Mouse (Mus musculus): Measurements from ENCODE around the gene Plk5. TPM values are rescaled to one million over a fixed set of nuclear protein-coding genes. Genes with fewer than 3 reads are reported as not detected.
A peak's percentile ranks its signal among the peaks of the same experiment; 100 is the strongest.
"Not testable (repeated sequence)": the region's sequence is repeated elsewhere in the genome, so short reads cannot be mapped to it uniquely, and the experiment has no call there.

Gene Plk5
- polyA plus RNA-seq, 1 experiment from 2014 or later, result 0.12 TPM

GRCm38 (mm10) chr10:80345929-80346328, 10.3 kb upstream of the Plk5 start:
- H3K9me3 ChIP-seq (replicated peaks); H3K36me3 ChIP-seq; ATAC-seq (ENCODE audit: low read depth); DNase-seq: not testable (repeated sequence)
- Histone ChIP-seq H3K9ac (peak overlapping the region; percentile 75; the same call in 1 of the 2 replicates), H3K27ac (peak overlapping the region; percentile 98; the same call in 1 of the 2 replicates), H3K4me2 (peak overlapping the region; percentile 82), H3K27me3 (peaks cover 83% of the 10 kb centered on the region), H3K4me1 (replicated peaks) (peaks cover 83% of the 10 kb centered on the region), H3K4me3 (replicated peaks) (peak overlapping the region; percentile 56; the same call in 1 of the 2 replicates)
- WGBS (ENCODE audit: insufficient replicate concordance), result 79% methylated on average over 5 of the region's 6 CpGs

DNA sequence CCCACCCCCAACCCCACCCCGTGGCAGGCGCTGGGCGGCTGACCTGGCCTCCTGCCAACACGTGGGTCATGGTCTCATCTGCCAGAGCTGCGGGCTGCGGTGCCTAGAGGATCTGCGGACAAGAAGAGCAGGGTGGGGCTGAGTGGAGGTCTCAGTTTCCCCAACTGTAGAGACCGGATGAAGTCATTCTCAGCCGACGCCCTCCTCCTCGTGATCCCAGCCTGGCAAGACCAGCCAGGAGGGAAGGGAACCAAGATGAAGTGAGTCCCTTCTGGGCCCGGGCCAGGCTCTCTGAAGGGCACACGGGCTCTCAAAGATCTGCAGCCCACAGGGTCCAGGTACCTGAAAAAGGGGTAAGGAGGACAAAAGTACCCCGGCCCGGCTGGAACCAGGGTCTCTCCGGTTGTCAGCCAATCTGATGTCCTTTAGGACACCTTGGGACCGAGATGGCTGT, 8.7 kb upstream of the Plk5 start:
- ATAC-seq (ENCODE audit: low read depth), result no peak
- peak overlapping the region; percentile 78 for H3K4me2 ChIP-seq
- H3K27ac ChIP-seq, result no peak overlapping the region
- peaks cover 83% of the 10 kb centered on the region for H3K27me3 ChIP-seq
- peak overlapping the region; percentile 57 for H3K4me3 ChIP-seq (replicated peaks)
- peaks cover 79% of the 10 kb centered on the region for H3K4me1 ChIP-seq (replicated peaks)
- no peaks in the 10 kb centered on the region for H3K36me3 ChIP-seq
- no peaks in the 10 kb centered on the region for H3K9me3 ChIP-seq (replicated peaks)
- peak overlapping the region; percentile 66 for H3K9ac ChIP-seq
- 18% methylated on average over 17 of the region's 17 CpGs for WGBS (ENCODE audit: insufficient replicate concordance)
- DNase-seq, result no peak

- Histone ChIP-seq H3K36me3 (no peaks in the 10 kb centered on the region), H3K4me3 (replicated peaks) (peak within 1 kb of the TSS; percentile 57), H3K27ac (no peak within 1 kb of the TSS), H3K4me1 (replicated peaks) (peaks cover 79% of the 10 kb centered on the region), H3K9ac (peak within 1 kb of the TSS; percentile 66), H3K4me2 (peak within 1 kb of the TSS; percentile 78), H3K27me3 (peaks cover 85% of the 10 kb centered on the region), H3K9me3 (replicated peaks) (no peaks in the 10 kb centered on the region)
- peak; percentile 16; the same call in 1 of the 2 replicates for ATAC-seq (ENCODE audit: low read depth)
- peak; percentile 72 for DNase-seq
- 1% methylated on average over 42 of the region's 42 CpGs for WGBS (ENCODE audit: insufficient replicate concordance)
Measured at GRCm38 (mm10) chr10:80348244-80348781, 7.9 kb upstream of the Plk5 start, which contains the start of gene Adamtsl5. Gene Adamtsl5 (minus strand): TSS chr10:80348412.

DNA sequence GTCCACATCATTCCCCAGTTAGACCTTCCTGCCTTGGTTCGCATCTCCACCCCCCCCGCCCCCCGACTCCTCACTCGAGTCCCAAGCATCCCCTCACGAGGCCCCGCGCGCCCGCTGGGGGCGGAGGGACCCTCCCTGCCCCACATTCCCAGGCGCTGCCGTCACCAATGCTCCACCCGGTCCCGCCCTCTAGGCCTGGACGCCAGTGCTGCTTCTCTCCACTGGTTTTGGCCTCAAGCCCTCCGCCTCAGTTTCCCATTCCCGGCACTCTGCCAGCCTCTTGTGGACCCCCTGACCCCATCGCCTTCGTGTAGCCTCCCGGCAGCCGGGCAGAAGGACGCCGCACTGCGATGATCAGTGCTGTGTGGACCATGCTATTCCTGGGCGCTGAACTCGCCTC, 7.3 kb upstream of the Plk5 start:
- H3K27me3 ChIP-seq, result peaks cover 88% of the 10 kb centered on the region
- H3K4me2 ChIP-seq, result peak overlapping the region; percentile 78
- H3K9ac ChIP-seq, result no peak overlapping the region
- DNase-seq, result no peak
- H3K9me3 ChIP-seq (replicated peaks), result no peaks in the 10 kb centered on the region
- ATAC-seq (ENCODE audit: low read depth), result no peak
- H3K4me3 ChIP-seq (replicated peaks), result no peak overlapping the region
- H3K27ac ChIP-seq, result no peak overlapping the region
- H3K36me3 ChIP-seq, result no peaks in the 10 kb centered on the region
- 25% methylated on average over 26 of the region's 26 CpGs for WGBS (ENCODE audit: insufficient replicate concordance)
- peaks cover 72% of the 10 kb centered on the region for H3K4me1 ChIP-seq (replicated peaks)

GRCm38 (mm10) chr10:80350292-80350691, 6.0 kb upstream of the Plk5 start:
- DNase-seq, result peak; percentile 81
- Histone ChIP-seq H3K9ac (no peak overlapping the region), H3K36me3 (no peaks in the 10 kb centered on the region), H3K9me3 (replicated peaks) (no peaks in the 10 kb centered on the region), H3K4me3 (replicated peaks) (no peak overlapping the region), H3K27ac (no peak overlapping the region), H3K4me2 (no peak overlapping the region), H3K27me3 (peaks cover 96% of the 10 kb centered on the region), H3K4me1 (replicated peaks) (peaks cover 59% of the 10 kb centered on the region)
- 1% methylated on average over 7 of the region's 7 CpGs for WGBS (ENCODE audit: insufficient replicate concordance)
- ATAC-seq (ENCODE audit: low read depth), result peak; percentile 78

GRCm38 (mm10) chr10:80351896-80352295, 4.4 kb upstream of the Plk5 start:
- Histone ChIP-seq H3K36me3 (no peaks in the 10 kb centered on the region), H3K4me1 (replicated peaks) (peaks cover 54% of the 10 kb centered on the region), H3K27me3 (peaks cover 98% of the 10 kb centered on the region), H3K9me3 (replicated peaks) (no peaks in the 10 kb centered on the region), H3K27ac (no peak overlapping the region), H3K4me3 (replicated peaks) (no peak overlapping the region), H3K4me2 (no peak overlapping the region), H3K9ac (no peak overlapping the region)
- no peak for DNase-seq
- WGBS (ENCODE audit: insufficient replicate concordance), result 21% methylated on average over 11 of the region's 11 CpGs
- no peak for ATAC-seq (ENCODE audit: low read depth)

DNA sequence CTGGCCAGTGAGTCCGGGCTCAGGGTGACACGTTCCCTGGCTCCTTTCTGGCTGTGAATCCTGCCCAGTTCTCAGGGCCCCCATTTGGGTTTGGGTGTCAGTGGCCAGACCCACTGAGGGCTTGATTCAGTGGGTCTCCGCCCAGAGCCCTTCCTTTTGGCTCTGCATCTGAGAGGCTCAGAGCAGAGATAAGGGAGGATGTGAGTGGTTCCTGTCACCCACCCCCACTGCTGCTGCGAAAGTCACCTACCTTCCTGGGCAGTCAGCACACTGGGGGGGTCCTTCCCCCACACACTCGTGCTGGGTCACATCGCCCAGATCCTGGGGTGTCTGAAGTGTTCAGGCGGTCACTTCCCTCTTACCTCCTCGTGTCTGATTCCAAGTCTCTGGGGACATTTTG, 3.5 kb upstream of the Plk5 start:
- Histone ChIP-seq H3K36me3 (no peaks in the 10 kb centered on the region), H3K4me1 (replicated peaks) (peaks cover 53% of the 10 kb centered on the region), H3K9me3 (replicated peaks) (no peaks in the 10 kb centered on the region), H3K27ac (no peak overlapping the region), H3K27me3 (peaks cover 99% of the 10 kb centered on the region), H3K9ac (0 out of 2 replicates have a peak overlapping the region, but pooled peaks have one; percentile 9), H3K4me2 (no peak overlapping the region), H3K4me3 (replicated peaks) (no peak overlapping the region)
- DNase-seq (no peak), ATAC-seq (ENCODE audit: low read depth) (no peak)
- 20% methylated on average over 8 of the region's 8 CpGs for WGBS (ENCODE audit: insufficient replicate concordance)

- no peaks in the 10 kb centered on the region for H3K9me3 ChIP-seq (replicated peaks)
- WGBS (ENCODE audit: insufficient replicate concordance), result 13% methylated on average over 9 of the region's 9 CpGs
- no peak overlapping the region for H3K9ac ChIP-seq
- peaks cover 100% of the 10 kb centered on the region for H3K27me3 ChIP-seq
- H3K4me3 ChIP-seq (replicated peaks), result no peak overlapping the region
- H3K4me2 ChIP-seq, result no peak overlapping the region
- ATAC-seq (ENCODE audit: low read depth), result no peak
- H3K36me3 ChIP-seq, result no peaks in the 10 kb centered on the region
- H3K27ac ChIP-seq, result no peak overlapping the region
- DNase-seq, result no peak
- peaks cover 40% of the 10 kb centered on the region for H3K4me1 ChIP-seq (replicated peaks)
Measured at GRCm38 (mm10) chr10:80355431-80355830, 828 bp upstream of the Plk5 start.

DNA sequence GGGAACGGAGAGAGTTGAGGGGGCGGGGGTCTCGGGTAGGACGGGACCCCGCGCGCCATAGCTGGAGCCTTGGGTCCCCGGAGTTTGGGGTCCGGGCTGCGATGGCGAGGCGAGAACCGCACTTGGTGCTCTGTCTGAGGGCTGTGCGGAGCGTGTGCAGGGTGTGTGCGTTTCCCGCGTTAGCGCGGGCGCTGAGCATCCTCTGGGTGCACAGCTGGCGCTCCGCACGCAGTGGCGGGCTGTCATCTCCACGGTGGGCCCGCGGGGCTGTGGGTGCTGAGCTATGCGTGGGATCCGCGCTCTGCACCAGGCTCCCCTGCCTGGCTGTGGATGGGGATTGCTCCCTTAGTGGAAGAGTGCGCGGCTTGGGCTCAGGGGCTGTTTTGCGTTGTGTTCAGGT, 478 bp downstream of the Plk5 start:
- WGBS (ENCODE audit: insufficient replicate concordance), result 3% methylated on average over 34 of the region's 34 CpGs
- H3K4me2 ChIP-seq, result peak overlapping the region; percentile 32

DNA sequence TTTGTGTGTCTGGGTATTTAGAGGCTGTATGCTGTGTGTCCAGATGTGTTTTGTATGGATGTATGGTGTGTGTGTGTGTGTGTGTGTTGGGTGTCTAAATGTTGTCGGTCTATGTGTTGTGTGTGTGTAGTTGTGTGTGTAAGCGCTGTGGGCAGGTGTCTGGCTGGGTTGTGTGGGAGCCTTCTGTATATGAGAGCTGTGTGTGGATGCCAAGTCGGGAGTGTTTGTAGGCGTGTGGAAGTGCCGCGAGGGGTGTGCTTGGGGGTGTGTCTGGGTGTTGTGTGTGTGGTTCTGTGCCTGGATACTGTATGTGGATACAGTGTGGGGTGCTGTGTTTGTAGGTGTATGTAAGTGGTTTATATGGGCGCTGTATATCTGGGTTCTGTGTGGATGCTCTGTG, 1.1 kb downstream of the Plk5 start:
- H3K36me3 ChIP-seq, result no peaks in the 10 kb centered on the region
- no peak overlapping the region for H3K4me3 ChIP-seq (replicated peaks)
- H3K4me2 ChIP-seq, result 0 out of 2 replicates have a peak overlapping the region, but pooled peaks have one; percentile 33
- ATAC-seq (ENCODE audit: low read depth) (no peak), DNase-seq (no peak)
- no peak overlapping the region for H3K27ac ChIP-seq
- peaks cover 26% of the 10 kb centered on the region for H3K4me1 ChIP-seq (replicated peaks)
- peaks cover 92% of the 10 kb centered on the region for H3K27me3 ChIP-seq
- 27% methylated on average over 7 of the region's 7 CpGs for WGBS (ENCODE audit: insufficient replicate concordance)
- no peaks in the 10 kb centered on the region for H3K9me3 ChIP-seq (replicated peaks)
- no peak overlapping the region for H3K9ac ChIP-seq

More for the DNA sequence above, 478 bp downstream of the Plk5 start:
- Histone ChIP-seq H3K27me3 (peaks cover 96% of the 10 kb centered on the region), H3K4me3 (replicated peaks) (peak overlapping the region; percentile 30), H3K27ac (no peak overlapping the region), H3K9me3 (replicated peaks) (no peaks in the 10 kb centered on the region), H3K4me1 (replicated peaks) (peaks cover 32% of the 10 kb centered on the region), H3K9ac (no peak overlapping the region), H3K36me3 (no peaks in the 10 kb centered on the region)
- DNase-seq (no peak), ATAC-seq (ENCODE audit: low read depth) (no peak)

DNA sequence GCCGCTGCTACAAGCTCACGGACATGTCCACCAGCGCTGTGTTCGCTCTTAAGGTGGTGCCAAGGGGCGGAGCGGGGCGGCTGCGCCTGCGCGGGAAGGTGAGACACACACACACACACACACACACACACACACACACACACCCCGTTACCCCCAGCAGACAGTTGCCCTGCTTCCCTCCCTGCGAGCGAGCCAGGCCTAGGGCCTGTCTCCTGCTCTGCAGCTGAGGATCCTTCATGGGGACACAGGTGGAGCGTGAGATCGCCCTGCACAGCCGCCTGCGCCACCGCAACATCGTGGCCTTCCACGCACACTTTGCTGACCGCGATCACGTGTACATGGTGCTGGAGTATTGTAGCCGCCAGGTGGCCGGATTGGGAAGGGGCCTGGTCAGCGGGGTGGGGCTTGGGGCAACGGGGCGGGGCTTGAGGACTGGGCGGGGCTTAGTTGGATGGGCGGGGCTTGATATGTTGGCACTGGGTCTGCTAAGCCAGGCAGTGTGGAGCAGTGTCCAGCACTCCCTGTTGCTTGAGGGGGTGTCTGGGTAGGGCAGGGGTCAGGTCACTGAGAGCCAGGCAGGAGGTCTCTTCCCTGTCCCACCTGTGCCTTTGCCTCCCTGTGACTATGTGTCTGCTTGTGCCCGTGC, 1.9 kb downstream of the Plk5 start:
- H3K4me2 ChIP-seq, result peak overlapping the region; percentile 33
- no peaks in the 10 kb centered on the region for H3K36me3 ChIP-seq
- 9% methylated on average over 31 of the region's 31 CpGs for WGBS (ENCODE audit: insufficient replicate concordance)
- peak overlapping the region; percentile 15; the same call in 1 of the 2 replicates for H3K4me3 ChIP-seq (replicated peaks)
- H3K27ac ChIP-seq, result no peak overlapping the region
- H3K9me3 ChIP-seq (replicated peaks), result no peaks in the 10 kb centered on the region
- ATAC-seq (ENCODE audit: low read depth) (no peak), DNase-seq (no peak)
- no peak overlapping the region for H3K9ac ChIP-seq
- H3K4me1 ChIP-seq (replicated peaks), result peaks cover 19% of the 10 kb centered on the region
- peaks cover 92% of the 10 kb centered on the region for H3K27me3 ChIP-seq
